Mouse (Mus musculus) brain, embryonic 14.5 days (tissue): ENCODE data around the gene Ets1.

Experiments used
- CTCF ChIP-seq: fragments of 200-500 bp; IDR thresholded peaks from 2 replicates; pipeline ENCODE4 v1.5.1; 2012; ENCODE audit warnings: inconsistent platforms, mild to moderate bottlenecking, moderate library complexity, borderline replicate concordance; ENCODE audit not compliant: insufficient read depth, insufficient read length; ENCODE audit errors: extremely low read depth
- POLR2A ChIP-seq: fragments of 200-500 bp; IDR thresholded peaks from 2 replicates; pipeline ENCODE4 v1.6.1; 2012; ENCODE audit warnings: mild to moderate bottlenecking, inconsistent platforms, borderline replicate concordance; ENCODE audit not compliant: poor library complexity, insufficient read depth, insufficient read length, severe bottlenecking; ENCODE audit errors: extremely low read depth

GRCm38 (mm10) chr9:32696259-32696658 is 60.2 kb downstream of the Ets1 start:
- no peak for TF ChIP-seq CTCF
- TF ChIP-seq POLR2A: no peak
